In the genomic region with DNA sequence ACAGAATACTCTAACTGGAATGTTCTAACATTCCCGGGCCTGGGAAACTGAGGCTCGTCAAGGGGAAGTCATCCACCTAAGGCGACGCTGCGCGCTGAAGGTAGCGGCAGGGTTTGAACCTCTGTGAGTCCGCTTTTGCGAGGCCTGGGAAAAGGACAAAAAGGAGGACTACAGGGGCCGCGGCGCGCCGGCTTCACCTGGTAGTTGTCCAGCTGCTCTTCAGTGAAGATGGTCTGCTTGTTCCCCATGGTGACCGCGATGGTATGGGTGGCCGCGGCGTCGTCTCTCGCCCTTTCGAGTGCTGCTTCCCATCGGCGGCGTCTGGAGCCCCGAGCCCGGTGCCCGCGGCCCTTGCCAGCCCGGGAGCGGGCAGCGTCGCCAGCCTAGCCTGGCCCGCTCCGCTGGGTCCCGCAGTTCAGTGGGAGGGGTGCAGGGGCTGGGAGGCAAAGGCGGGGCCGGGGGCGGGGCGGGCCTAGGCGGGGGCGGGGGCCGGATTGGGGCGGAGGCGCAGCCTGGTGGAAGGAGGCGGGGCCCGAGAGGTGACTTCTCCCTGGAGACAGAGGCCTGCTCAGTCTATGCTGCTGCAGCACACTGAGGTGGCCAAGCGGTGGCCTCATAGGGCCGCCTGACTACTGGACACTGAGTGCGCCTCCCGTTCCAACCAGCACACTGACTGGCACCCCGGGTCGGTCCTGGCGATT, we compare ENCODE assay signal across 8 mouse cellular contexts. TPM values are rescaled to one million over a fixed set of nuclear protein-coding genes. Genes with fewer than 3 reads are reported as not detected.
DNase-seq lines count a peak whose midpoint lies in the region; ATAC-seq and TF ChIP-seq lines count a peak whose summit lies in the region.

A gene (minus strand): TSS at position 448 of the 701 bp plus-strand sequence.

- peaks cover 0 to 1% of the 10 kb centered on the region in 2 experiments; a peak in 1 of 4 replicates for H3K4me1 ChIP-seq in ES-E14 (ENCODE audit: control insufficient read depth in 2 of 2, insufficient read depth in 2 of 2, low read length in 2 of 2, poor library complexity in 1 of 2)
- peaks cover 9% of the 10 kb centered on the region; the same call in 1 of the 2 replicates for H3K4me1 ChIP-seq in forebrain, embryonic 16.5 days (replicated peaks; ENCODE audit: control insufficient read depth, insufficient read depth, low read length)
- no peaks in the 10 kb centered on the region for H3K4me1 ChIP-seq in lung, adult 2 months (ENCODE audit: control insufficient read depth, insufficient read depth, low read length)

- peak; percentile 98 for ATAC-seq in forebrain, embryonic 16.5 days
- ATAC-seq in neutrophil, adult 5-6 weeks (ENCODE audit: extremely low read depth, insufficient number of reproducible peaks, low FRiP score, poor library complexity, severe bottlenecking) = peak; percentile 91

- peak; percentile 57 for DNase-seq in ES-E14 (ENCODE audit: low read depth, low spot score)
- DNase-seq in cerebellum, adult 11-12 months = peak; percentile 85
- peak; percentile 51 for DNase-seq in heart, postnatal 25 days (ENCODE audit: low spot score)
- peak; percentile 61 to 63 for DNase-seq in layer of hippocampus, adult 2 months (ENCODE audit: low spot score in 2 of 2)
- DNase-seq in lung, adult 2 months = peak; percentile 75
- DNase-seq in thymus, adult 18-20 months = peak; percentile 64 to 66

- WGBS in forebrain, embryonic 16.5 days = 2% methylated on average over 50 of the region's 54 CpGs
- WGBS in lung, adult 2 months = 3% methylated on average over 51 of the region's 54 CpGs

- peak within 1 kb of the TSS; percentile 79 to 81 for H3K4me3 ChIP-seq in ES-E14 (ENCODE audit: insufficient read depth in 1 of 2, low read depth in 1 of 2, low read length in 2 of 2, poor library complexity in 1 of 2, severe bottlenecking in 1 of 2)
- peak within 1 kb of the TSS; percentile 58 for H3K4me3 ChIP-seq in forebrain, embryonic 16.5 days (replicated peaks; ENCODE audit: low read length)
- peak within 1 kb of the TSS; percentile 71 for H3K4me3 ChIP-seq in layer of hippocampus, adult 2 months
- H3K4me3 ChIP-seq in lung, adult 2 months (replicated peaks; ENCODE audit: extremely low read depth, low read depth, low read length) = peak within 1 kb of the TSS; percentile 63

- peak; percentile 47; the same call in 1 of the 2 replicates for TF ChIP-seq POLR2A in lung, adult 2 months (IDR thresholded peaks at IDR 0.05; ENCODE audit: borderline replicate concordance, extremely low read depth, low read depth, low read length)

- peak; percentile 60 for TF ChIP-seq CTCF in layer of hippocampus, adult 2 months (conservative IDR thresholded peaks at IDR 0.05)
- TF ChIP-seq CTCF in lung, adult 2 months (IDR thresholded peaks at IDR 0.05; ENCODE audit: insufficient read depth, low read length) = 0 out of 2 replicates have a peak, but pooled peaks have one; percentile 27

- no peaks in the 10 kb centered on the region for H3K27me3 ChIP-seq in forebrain, embryonic 16.5 days (replicated peaks; ENCODE audit: control insufficient read depth, insufficient read depth, low read length)

- no peak within 1 kb of the TSS for H3K27ac ChIP-seq in ES-E14 (ENCODE audit: insufficient read depth, low read depth, low read length, poor library complexity, severe bottlenecking)
- no peak within 1 kb of the TSS for H3K27ac ChIP-seq in forebrain, embryonic 16.5 days (ENCODE audit: low read length)
- peak within 1 kb of the TSS; percentile 64 for H3K27ac ChIP-seq in layer of hippocampus, adult 2 months

- in situ Hi-C loops in ES-E14 (cut with MboI; ENCODE audit: low sequenced_read_pairs in 2 of 2, unreplicated experiment in 2 of 2) = no loop called here

- no peaks in the 10 kb centered on the region for H3K9me3 ChIP-seq in ES-E14 (ENCODE audit: control insufficient read depth, insufficient read depth, low read depth, low read length)
- H3K9me3 ChIP-seq in forebrain, embryonic 16.5 days (ENCODE audit: control insufficient read depth, low read length) = no peaks in the 10 kb centered on the region

- peak within 1 kb of the TSS; percentile 64; the same call in 1 of the 2 replicates for H3K9ac ChIP-seq in ES-E14 (ENCODE audit: insufficient read depth, low read depth, low read length, poor library complexity, severe bottlenecking)
- peak within 1 kb of the TSS; percentile 66 for H3K9ac ChIP-seq in forebrain, embryonic 16.5 days (replicated peaks; ENCODE audit: low read depth, low read length)

- H3K4me2 ChIP-seq in forebrain, embryonic 16.5 days (ENCODE audit: low read length) = peak within 1 kb of the TSS; percentile 69

- no peaks in the 10 kb centered on the region for H3K36me3 ChIP-seq in ES-E14 (ENCODE audit: control insufficient read depth, insufficient read depth, low read length, poor library complexity, severe bottlenecking)
- no peaks in the 10 kb centered on the region for H3K36me3 ChIP-seq in forebrain, embryonic 16.5 days (ENCODE audit: control insufficient read depth, insufficient read depth)

- intact Hi-C loops in heart, postnatal 25 days (cut with DNase I) = no loop called here

TF ChIP-seq in ES-E14, 5 proteins besides CTCF, POLR2A, EP300 and RAD21:
- no peak for TF ChIP-seq ZNF384 (IDR thresholded peaks at IDR 0.05; ENCODE audit: low read depth, low read length)
- TF ChIP-seq MAFK (IDR thresholded peaks at IDR 0.05; ENCODE audit: insufficient read depth, low read depth, low read length) = no peak
- TF ChIP-seq HCFC1 (IDR thresholded peaks at IDR 0.05; ENCODE audit: borderline replicate concordance, insufficient read depth, low read length) = no peak
- TF ChIP-seq ZC3H11A (IDR thresholded peaks at IDR 0.05; ENCODE audit: borderline replicate concordance, low read depth, low read length) = no peak
- TF ChIP-seq CHD2 (IDR thresholded peaks at IDR 0.05; ENCODE audit: low read depth, low read length) = no peak

RNA-seq across cellular contexts. Expression of the gene that starts here (rescaled TPM):
- 1.0 and 1.4 TPM in 2 replicates for total RNA-seq in ES-E14 (2012; rRNA removed)
- 36.8 and 40.5 TPM in 2 replicates for polyA plus RNA-seq in forebrain, embryonic 16.5 days (2015; fragmentation: Nextera tagmentation; extraction: Ambion mirVana)
- total RNA-seq in heart, postnatal 25 days (2021) = 1 to 10 TPM; 1.4 to 1.8 TPM
- 10 to 100 TPM; 18.7 to 19.6 TPM for total RNA-seq in layer of hippocampus, adult 2 months (2021)
- polyA plus RNA-seq in lung, adult 2 months (2012; rRNA removed) = 7.5 and 9.7 TPM in 2 replicates
- 2.1 and 3.1 TPM in 2 replicates for total RNA-seq in neutrophil, adult 5-6 weeks (2017)
